Mouse (Mus musculus) stomach, embryonic 15.5 days (tissue): ENCODE data around the gene Hcls1. TPM values are rescaled to one million over a fixed set of nuclear protein-coding genes. Genes with fewer than 3 reads are reported as not detected.
A peak's percentile ranks its signal among the peaks of the same experiment; 100 is the strongest.

Source experiments
- ATAC-seq: fragments of 200-750 bp; cut with Nextera tagmentation; 2 replicates; pipeline ENCODE4 v1.8.0; 2017; ENCODE audit warnings: low read depth, moderate number of reproducible peaks, moderate TSS enrichment; ENCODE audit not compliant: insufficient read depth, low FRiP score
- H3K27ac ChIP-seq: fragments of 300-500 bp; sonication (generic); 2 replicates; pipeline ENCODE4 v1.5.1; 2015; ENCODE audit warnings: mild to moderate bottlenecking, inconsistent platforms
- H3K27me3 ChIP-seq: fragments of 300-500 bp; sonication (generic); replicated peaks from 2 replicates; pipeline ENCODE4 v1.6.1; 2015; ENCODE audit warnings: inconsistent platforms
- H3K36me3 ChIP-seq: fragments of 300-500 bp; sonication (generic); 2 replicates; pipeline ENCODE4 v1.6.1; 2015; ENCODE audit warnings: inconsistent platforms
- H3K4me1 ChIP-seq: fragments of 300-500 bp; sonication (generic); 2 replicates; pipeline ENCODE4 v1.6.1; 2015; ENCODE audit warnings: inconsistent platforms
- H3K4me2 ChIP-seq: fragments of 300-500 bp; sonication (generic); 2 replicates; pipeline ENCODE4 v1.6.1; 2015; ENCODE audit warnings: mild to moderate bottlenecking, inconsistent platforms
- H3K4me3 ChIP-seq: fragments of 300-500 bp; sonication (generic); replicated peaks from 2 replicates; pipeline ENCODE4 v1.5.1; 2015; ENCODE audit warnings: inconsistent platforms
- H3K9ac ChIP-seq: fragments of 300-500 bp; sonication (generic); 2 replicates; pipeline ENCODE4 v1.6.1; 2015; ENCODE audit warnings: inconsistent platforms
- H3K9me3 ChIP-seq: fragments of 300-500 bp; sonication (generic); 2 replicates; pipeline ENCODE4 v1.6.1; 2016; ENCODE audit warnings: inconsistent platforms
- WGBS: fragments of 180-500 bp; shearing (Covaris S2); methylation state at CpG from one replicate; pipeline ENCODE4 v1.1.7; 2015; 5-methylcytosine and 5-hydroxymethylcytosine counted together
- polyA plus RNA-seq: library from polyadenylated mRNA; unstranded; fragments of >200 nt; fragmentation: Nextera tagmentation; extraction: Ambion mirVana; gene quantifications from 2 replicates; pipeline ENCODE4 v1.2.1, GENCODE M21; 2015

Hcls1 gene
- polyA plus RNA-seq, 1 experiment from 2014 or later, result 9.0 TPM

DNA sequence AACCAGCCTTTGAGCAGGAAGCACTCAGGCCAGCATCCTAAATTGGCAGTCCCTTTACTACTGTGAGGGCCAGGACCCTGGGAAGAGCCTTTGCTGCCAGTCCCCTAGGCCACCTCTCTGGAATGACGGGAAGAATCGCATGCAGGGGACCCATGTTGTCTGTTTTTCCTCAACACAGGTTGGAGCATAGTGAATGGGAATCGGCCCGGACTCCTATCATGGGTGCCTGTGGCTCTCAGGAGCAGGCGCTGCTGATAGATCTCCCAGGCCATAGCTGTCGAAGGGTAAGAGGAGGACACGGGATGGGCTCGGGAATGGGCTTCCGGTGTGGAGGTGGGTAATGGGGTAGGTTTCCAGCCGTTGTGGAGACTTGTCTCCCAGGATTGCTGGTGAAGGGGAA is 3.4 kb upstream of the Hcls1 start:
- H3K4me1 ChIP-seq, result no peaks in the 10 kb centered on the region
- ATAC-seq, result no peak
- H3K27ac ChIP-seq, result no peak overlapping the region
- H3K36me3 ChIP-seq, result peaks cover 31% of the 10 kb centered on the region
- H3K9me3 ChIP-seq, result no peaks in the 10 kb centered on the region
- H3K4me2 ChIP-seq, result no peak overlapping the region
- H3K4me3 ChIP-seq, result no peak overlapping the region
- no peaks in the 10 kb centered on the region for H3K27me3 ChIP-seq
- no peak overlapping the region for H3K9ac ChIP-seq
- 92% methylated on average over 10 of the region's 10 CpGs for WGBS

DNA sequence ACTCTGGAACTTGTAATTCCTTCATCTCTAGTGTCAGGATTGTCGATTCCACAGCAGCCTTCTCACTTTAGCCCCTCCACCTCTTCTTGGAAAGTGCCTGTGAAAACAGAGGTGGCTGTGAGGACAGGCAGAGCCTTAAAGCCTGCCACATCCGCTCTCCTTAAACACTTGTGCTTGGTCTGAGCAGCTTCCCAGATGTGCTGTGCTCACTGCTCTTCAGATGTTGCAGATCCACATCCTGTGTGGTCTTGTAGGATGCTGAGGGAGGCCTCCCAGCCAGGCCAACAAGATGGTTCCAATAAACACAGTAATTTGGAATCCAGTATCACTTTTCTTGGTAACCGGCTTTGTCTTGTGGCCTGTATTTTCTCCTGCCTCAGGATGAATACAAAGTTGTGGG is 2.8 kb upstream of the Hcls1 start:
- Histone ChIP-seq H3K4me2 (no peak overlapping the region), H3K4me1 (no peaks in the 10 kb centered on the region), H3K9ac (no peak overlapping the region), H3K36me3 (peaks cover 31% of the 10 kb centered on the region), H3K27me3 (no peaks in the 10 kb centered on the region), H3K9me3 (no peaks in the 10 kb centered on the region), H3K27ac (no peak overlapping the region), H3K4me3 (no peak overlapping the region)
- ATAC-seq, result no peak
- WGBS, result 80% methylated on average over 3 of the region's 3 CpGs

DNA sequence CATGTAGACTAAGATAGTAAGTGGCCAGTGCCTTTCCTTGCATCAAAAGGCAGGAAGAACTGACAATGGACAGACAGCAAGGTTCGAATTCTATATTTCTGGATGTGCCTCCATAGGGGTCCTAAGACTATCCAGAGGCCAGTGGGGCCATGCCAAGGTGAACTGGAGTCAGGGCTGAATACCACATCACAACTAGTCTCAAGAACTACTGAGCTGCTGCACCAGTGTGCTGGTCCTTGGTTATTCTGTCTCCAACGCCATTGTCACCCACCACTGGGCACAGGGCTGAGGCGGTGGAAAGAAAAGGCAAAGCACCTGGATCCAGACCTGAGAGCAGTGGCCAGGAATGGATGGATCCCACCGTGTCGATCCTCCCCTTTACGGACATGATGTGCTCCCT is 2.2 kb upstream of the Hcls1 start:
- 94% methylated on average over 6 of the region's 6 CpGs for WGBS
- Histone ChIP-seq H3K4me3 (no peak overlapping the region), H3K36me3 (peaks cover 29% of the 10 kb centered on the region)

DNA sequence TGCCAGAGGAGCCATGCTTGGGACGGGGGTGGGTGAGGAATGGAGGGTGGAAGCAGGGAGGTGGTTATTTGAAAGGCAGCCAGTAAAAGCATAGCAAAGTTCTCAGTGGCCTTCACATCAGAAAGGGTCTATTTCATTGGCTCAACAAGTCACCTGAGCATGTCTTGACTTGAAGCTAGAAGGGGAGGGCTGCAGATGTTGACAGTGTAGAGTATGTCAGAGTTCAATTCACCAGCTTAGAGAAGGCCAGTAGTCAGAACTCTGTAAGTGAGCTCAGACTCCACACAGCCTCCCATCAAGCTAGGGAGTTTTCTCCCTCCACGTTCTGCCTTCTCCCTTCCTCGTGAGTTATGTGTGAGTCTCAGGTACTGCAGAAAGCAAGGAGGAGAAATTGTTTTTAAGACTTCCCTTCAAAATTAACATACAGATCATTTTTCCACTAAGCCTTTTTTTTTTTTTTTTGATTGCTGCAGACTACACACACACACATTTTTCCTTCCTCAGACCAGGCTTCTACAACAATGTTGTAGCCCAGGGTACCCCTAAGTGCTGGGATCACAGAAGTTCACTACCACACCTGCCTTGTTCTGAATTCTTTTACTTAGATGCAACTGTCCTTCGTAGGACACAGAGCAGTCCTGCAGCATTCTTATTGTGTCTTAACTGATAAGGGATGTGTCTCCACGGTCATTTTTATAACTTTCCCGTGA is 497 bp upstream of the Hcls1 start:
- H3K4me2 ChIP-seq, result no peak overlapping the region
- WGBS, result 46% methylated on average over 6 of the region's 6 CpGs
- peaks cover 18% of the 10 kb centered on the region for H3K36me3 ChIP-seq
- no peaks in the 10 kb centered on the region for H3K27me3 ChIP-seq
- no peak overlapping the region for H3K9ac ChIP-seq
- ATAC-seq, result peak; percentile 51; the same call in 1 of the 2 replicates
- H3K9me3 ChIP-seq, result no peaks in the 10 kb centered on the region
- no peak overlapping the region for H3K27ac ChIP-seq
- no peaks in the 10 kb centered on the region for H3K4me1 ChIP-seq
- no peak overlapping the region for H3K4me3 ChIP-seq

More for the DNA sequence above, 2.2 kb upstream of the Hcls1 start:
- H3K9ac ChIP-seq, result no peak overlapping the region
- H3K9me3 ChIP-seq, result no peaks in the 10 kb centered on the region
- H3K4me1 ChIP-seq, result no peaks in the 10 kb centered on the region
- H3K4me2 ChIP-seq, result no peak overlapping the region
- ATAC-seq, result no peak
- H3K27ac ChIP-seq, result no peak overlapping the region
- no peaks in the 10 kb centered on the region for H3K27me3 ChIP-seq

DNA sequence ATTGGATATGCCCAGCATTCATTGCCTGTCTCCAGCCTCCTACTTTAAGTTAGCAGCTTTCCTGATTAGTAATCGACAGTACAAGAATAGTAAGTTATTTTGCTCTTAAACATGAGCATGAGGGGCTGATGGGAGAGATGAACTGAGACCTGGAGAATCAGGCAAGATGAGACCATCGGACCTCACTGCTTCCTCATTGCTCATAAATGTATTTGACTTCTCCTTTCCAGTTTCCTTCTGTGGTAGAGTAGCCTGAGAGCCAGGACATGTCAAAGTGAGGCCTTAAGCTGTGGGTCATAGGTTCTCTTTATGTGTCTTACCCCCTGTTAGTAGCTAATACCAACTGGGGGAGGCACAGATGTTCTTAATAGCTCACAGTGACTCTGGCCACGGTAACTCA is 1.0 kb downstream of the Hcls1 start:
- H3K27me3 ChIP-seq, result no peaks in the 10 kb centered on the region
- H3K27ac ChIP-seq, result no peak overlapping the region
- H3K9me3 ChIP-seq, result no peaks in the 10 kb centered on the region
- no peak overlapping the region for H3K4me2 ChIP-seq
- H3K9ac ChIP-seq, result no peak overlapping the region
- H3K4me1 ChIP-seq, result no peaks in the 10 kb centered on the region
- no peak overlapping the region for H3K4me3 ChIP-seq
- ATAC-seq, result no peak
- peaks cover 16% of the 10 kb centered on the region; the same call in 1 of the 2 replicates for H3K36me3 ChIP-seq
- WGBS, result 76% methylated on average over 3 of the region's 3 CpGs

DNA sequence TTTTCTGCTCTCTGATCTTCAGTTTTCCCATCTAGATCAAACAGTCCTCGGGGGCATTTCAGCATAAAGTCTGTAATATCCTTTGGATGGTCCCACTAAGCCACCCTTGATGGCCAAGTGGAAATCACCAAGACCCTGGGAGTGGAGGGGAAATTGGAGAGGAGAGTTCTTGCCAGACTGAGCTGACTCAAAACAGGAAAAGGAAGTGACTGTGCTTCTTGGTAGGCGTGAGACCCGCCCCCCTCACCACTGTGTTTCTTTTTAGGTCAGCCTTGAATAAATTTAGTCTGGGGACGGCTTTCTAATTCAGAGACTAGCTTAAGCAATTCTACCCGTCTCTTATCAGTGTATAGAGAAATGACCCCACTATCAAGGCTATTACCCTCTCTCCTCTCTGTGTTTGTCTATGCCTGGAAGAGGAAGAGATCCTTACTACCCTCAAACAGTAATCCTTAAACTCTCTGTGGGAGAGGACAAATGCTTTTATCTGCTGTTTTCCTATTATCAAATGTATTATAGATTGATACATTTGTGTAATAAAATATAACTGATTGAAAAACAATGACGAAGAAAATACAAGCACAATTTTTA is 6.4 kb downstream of the Hcls1 start:
- 66% methylated on average over 6 of the region's 6 CpGs for WGBS
- H3K27ac ChIP-seq, result no peak overlapping the region
- H3K9ac ChIP-seq, result no peak overlapping the region
- H3K4me1 ChIP-seq, result no peaks in the 10 kb centered on the region
- H3K4me3 ChIP-seq, result no peak overlapping the region
- no peak overlapping the region for H3K4me2 ChIP-seq
- H3K36me3 ChIP-seq, result no peaks in the 10 kb centered on the region
- no peaks in the 10 kb centered on the region for H3K27me3 ChIP-seq
- no peaks in the 10 kb centered on the region for H3K9me3 ChIP-seq
- ATAC-seq, result no peak

DNA sequence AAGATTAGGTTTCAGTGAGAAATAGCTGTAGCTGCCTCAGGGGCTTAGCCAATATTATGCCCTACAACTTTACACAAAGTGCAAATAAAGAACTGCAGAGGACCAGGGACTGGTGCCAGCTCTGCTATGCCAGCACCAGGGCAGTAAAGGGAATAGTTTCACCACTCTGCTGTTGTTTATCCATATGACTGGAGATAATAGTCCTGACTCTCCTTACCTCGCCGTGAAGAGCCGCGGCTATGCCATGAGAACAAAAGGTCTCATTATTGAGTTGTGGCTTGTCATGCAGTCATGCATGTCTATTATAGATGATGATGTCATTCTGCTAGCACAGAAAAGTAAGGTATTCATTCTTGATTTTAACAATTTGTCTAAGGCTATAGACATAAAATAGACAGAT is 7.1 kb downstream of the Hcls1 start:
- H3K4me1 ChIP-seq, result no peaks in the 10 kb centered on the region
- H3K4me2 ChIP-seq, result no peak overlapping the region
- no peaks in the 10 kb centered on the region for H3K9me3 ChIP-seq
- no peak overlapping the region for H3K4me3 ChIP-seq
- no peak for ATAC-seq
- H3K36me3 ChIP-seq, result no peaks in the 10 kb centered on the region
- no peaks in the 10 kb centered on the region for H3K27me3 ChIP-seq
- no peak overlapping the region for H3K27ac ChIP-seq
- 83% methylated on average over 4 of the region's 4 CpGs for WGBS
- H3K9ac ChIP-seq, result no peak overlapping the region

DNA sequence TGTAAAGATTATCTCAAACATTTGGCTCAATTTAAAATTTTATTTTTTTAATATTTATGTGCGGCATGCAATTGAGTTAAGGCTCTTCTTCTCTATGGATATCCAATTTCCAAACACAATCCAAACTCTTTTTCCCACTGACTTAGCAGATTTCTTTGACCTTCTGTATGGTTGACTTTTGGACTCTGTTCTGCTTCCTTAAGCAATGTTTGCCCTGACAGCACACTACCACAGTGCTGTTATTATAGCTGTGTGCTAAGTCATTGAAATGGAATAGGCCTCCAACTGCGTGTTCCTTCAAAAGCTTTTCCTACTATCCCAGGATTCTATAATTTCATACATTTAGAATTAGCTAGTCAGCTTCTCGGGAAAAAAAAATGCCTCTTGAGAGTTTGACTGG is 8.8 kb downstream of the Hcls1 start:
- 89% methylated on average over 3 of the region's 3 CpGs for WGBS
- Histone ChIP-seq H3K36me3 (no peaks in the 10 kb centered on the region), H3K9me3 (no peaks in the 10 kb centered on the region), H3K9ac (no peak overlapping the region), H3K27me3 (no peaks in the 10 kb centered on the region), H3K27ac (no peak overlapping the region), H3K4me3 (no peak overlapping the region), H3K4me1 (no peaks in the 10 kb centered on the region), H3K4me2 (no peak overlapping the region)
- no peak for ATAC-seq

DNA sequence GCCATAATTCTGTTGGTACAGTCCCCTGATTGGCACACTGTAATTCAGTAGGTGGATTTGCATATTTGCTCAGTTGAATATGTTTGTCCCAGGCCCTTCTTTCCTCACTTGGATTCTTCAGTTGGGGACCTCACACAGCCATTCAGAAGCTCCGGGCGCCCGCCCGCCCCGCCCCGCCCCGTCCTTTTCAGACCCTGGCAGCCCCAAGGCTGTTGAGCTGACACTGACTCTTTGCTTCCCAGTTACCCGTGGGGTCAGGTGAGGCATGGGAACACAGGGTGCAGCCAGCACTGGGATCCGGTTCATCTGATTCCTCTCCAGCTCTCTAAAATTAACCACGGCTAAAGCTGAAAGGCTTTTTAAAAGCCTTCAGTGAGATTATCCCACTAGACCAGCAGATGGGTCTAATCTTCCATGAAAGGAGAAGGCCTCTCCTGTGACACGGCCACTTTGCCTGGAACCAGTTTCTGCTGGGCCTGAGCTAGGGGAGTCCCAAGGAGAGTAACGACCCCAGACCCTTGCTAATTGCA is 10.2 kb downstream of the Hcls1 start:
- Histone ChIP-seq H3K27ac (no peak overlapping the region), H3K9me3 (no peaks in the 10 kb centered on the region), H3K27me3 (no peaks in the 10 kb centered on the region), H3K36me3 (no peaks in the 10 kb centered on the region), H3K9ac (no peak overlapping the region), H3K4me2 (no peak overlapping the region), H3K4me1 (no peaks in the 10 kb centered on the region), H3K4me3 (no peak overlapping the region)
- 62% methylated on average over 12 of the region's 12 CpGs for WGBS
- no peak for ATAC-seq

DNA sequence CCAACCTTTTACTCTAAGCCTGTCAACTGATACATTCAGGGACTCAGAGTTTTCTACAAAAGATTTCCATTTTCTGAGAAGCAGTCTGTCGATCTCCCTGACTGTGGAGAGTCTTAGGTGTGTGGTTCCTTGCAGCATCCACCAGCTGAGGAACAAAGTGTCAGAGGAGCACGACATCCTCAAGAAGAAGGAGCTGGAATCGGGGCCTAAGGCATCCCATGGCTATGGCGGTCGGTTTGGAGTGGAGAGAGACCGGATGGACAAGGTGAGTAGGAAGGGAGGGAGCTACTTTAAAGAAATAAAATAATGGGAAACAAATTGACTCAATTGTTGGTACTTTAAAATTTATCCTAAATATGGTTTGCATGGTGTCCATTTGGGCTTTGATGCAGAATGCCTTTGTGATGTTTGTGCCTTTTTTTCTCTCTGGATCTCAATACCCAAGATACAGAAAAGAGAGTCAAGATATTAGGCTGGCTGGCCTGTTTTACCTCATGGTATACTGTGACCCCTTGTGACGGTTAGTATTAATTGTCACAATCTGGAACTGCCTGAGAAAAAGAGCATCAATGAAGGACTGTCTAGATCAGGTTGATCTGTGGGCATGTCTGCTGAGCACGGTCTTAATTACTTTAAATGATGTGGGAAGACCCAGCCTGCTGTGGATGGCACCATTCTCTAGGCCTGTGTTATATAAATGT is 11.8 kb downstream of the Hcls1 start:
- no peaks in the 10 kb centered on the region for H3K4me1 ChIP-seq
- no peaks in the 10 kb centered on the region for H3K9me3 ChIP-seq
- ATAC-seq, result no peak
- H3K27ac ChIP-seq, result no peak overlapping the region
- no peak overlapping the region for H3K4me3 ChIP-seq
- no peaks in the 10 kb centered on the region for H3K36me3 ChIP-seq
- H3K4me2 ChIP-seq, result no peak overlapping the region
- H3K27me3 ChIP-seq, result no peaks in the 10 kb centered on the region
- no peak overlapping the region for H3K9ac ChIP-seq
- 78% methylated on average over 8 of the region's 8 CpGs for WGBS

DNA sequence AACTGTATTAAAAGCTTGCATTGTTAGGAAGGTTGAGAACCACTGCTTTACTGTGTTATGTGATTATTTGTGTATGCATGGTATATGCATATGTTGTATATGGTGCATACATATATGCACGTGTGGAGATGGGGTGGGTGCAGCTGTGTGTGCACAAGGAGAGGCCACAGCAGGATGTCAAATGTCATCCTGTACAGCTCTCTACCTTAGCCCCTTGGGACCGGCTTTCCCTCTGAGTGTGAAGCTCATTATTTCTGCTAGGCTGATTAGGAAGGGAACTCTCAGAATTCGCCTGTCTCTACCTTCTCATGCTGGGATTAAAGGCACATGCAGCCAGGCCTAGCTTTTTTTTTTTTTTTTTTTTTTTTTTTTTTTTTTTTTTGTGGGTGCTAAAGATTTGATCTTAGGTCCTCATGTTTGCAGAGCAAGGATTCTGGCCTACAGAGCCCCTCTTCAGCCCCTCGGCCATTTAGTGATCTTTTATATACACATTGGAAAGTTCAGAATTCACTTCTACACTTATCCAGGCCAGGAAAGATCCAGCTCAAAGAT is 12.9 kb downstream of the Hcls1 start:
- Histone ChIP-seq H3K36me3 (no peaks in the 10 kb centered on the region), H3K9ac (no peak overlapping the region), H3K27me3 (no peaks in the 10 kb centered on the region), H3K4me2 (no peak overlapping the region), H3K27ac (no peak overlapping the region), H3K4me1 (no peaks in the 10 kb centered on the region), H3K4me3 (no peak overlapping the region), H3K9me3 (no peaks in the 10 kb centered on the region)
- 60% methylated on average over 4 of the region's 4 CpGs for WGBS
- ATAC-seq, result no peak
